23 mouse cellular contexts compared by ENCODE assay signal in the genomic region with DNA sequence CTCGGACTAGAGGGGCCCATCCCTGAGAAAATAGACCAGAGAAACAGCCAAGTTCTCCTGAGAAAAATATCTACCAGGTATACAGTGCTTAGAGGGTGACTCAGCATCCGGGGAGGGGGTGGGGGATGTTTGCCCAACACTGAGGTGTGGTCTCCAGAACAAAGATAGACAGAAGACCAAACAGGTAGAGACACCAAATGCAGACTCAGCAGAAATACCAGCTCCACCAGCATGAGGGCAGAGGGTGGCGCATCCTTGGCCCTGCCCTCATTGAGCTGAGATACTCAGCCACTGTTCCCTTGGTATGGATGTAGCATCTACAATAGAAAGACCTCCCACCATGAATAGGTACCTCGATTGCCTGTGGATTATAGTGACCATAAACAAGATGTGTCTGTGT. TPM values are rescaled to one million over a fixed set of nuclear protein-coding genes. Genes with fewer than 3 reads are reported as not detected.
DNase-seq lines count a peak whose midpoint lies in the region; ATAC-seq and TF ChIP-seq lines count a peak whose summit lies in the region.
"Had no signal": no experiment of that assay in that cellular context is flagged by ENCODE, and none has a peak within 500 bp of the region (broad histone marks: within the 10 kb centered on the region; RNA-seq: fewer than 3 reads in every experiment).

No protein-coding gene starts in this region.

- H3K4me3 ChIP-seq in heart, embryonic 10.5 days = no peak overlapping the region
- H3K4me3 ChIP-seq in ES-E14 (ENCODE audit: insufficient read depth in 1 of 2, low read depth in 1 of 2, low read length in 2 of 2, poor library complexity in 1 of 2, severe bottlenecking in 1 of 2) = no peak overlapping the region
- no peak overlapping the region for H3K4me3 ChIP-seq in liver, embryonic 11.5 days (ENCODE audit: low read depth, low read length)
- H3K4me3 ChIP-seq: embryonic facial prominence, embryonic 13.5 days; embryonic facial prominence, embryonic 15.5 days; erythroblast, embryonic 14.5 days; forebrain, embryonic 13.5 days had no signal

- 0 out of 2 replicates have a peak, but pooled peaks cover 4% of the 10 kb centered on the region for H3K27me3 ChIP-seq in heart, embryonic 10.5 days (ENCODE audit: insufficient read depth, poor library complexity, severe bottlenecking)
- no peaks in the 10 kb centered on the region for H3K27me3 ChIP-seq in liver, embryonic 11.5 days (replicated peaks; ENCODE audit: control insufficient read depth, insufficient read depth, low read length)

- ATAC-seq in liver, embryonic 11.5 days (replicated peaks; ENCODE audit: low FRiP score) = no peak
- ATAC-seq: forebrain, embryonic 13.5 days; forebrain, embryonic 16.5 days had no signal

- peak; percentile 80 for DNase-seq in heart, adult 11 months
- no peak for DNase-seq in heart, embryonic 10.5 days (ENCODE audit: low spot score)
- no peak for DNase-seq in ES-E14 (ENCODE audit: low read depth, low spot score)
- no peak for DNase-seq in liver, embryonic 11.5 days (ENCODE audit: low spot score)
- DNase-seq in thymus, postnatal 0 days (ENCODE audit: low spot score) = no peak
- DNase-seq: adrenal gland, adult 2 months; adrenal gland, postnatal 10 days; adrenal gland, postnatal 25 days; cerebellum, adult 11 months; cerebellum, adult 18-20 months; cerebellum, adult 8-10 months; cerebellum, adult 9-11 months; cerebellum, postnatal 14 days; cerebellum, postnatal 36 days; embryo, embryonic 11 days had no signal

- H3K36me3 ChIP-seq in heart, embryonic 10.5 days = no peaks in the 10 kb centered on the region
- no peaks in the 10 kb centered on the region for H3K36me3 ChIP-seq in ES-E14 (ENCODE audit: control insufficient read depth, insufficient read depth, low read length, poor library complexity, severe bottlenecking)
- H3K36me3 ChIP-seq in liver, embryonic 11.5 days (ENCODE audit: control insufficient read depth, insufficient read depth, low read length) = no peaks in the 10 kb centered on the region; the same call in 1 of the 2 replicates
- H3K36me3 ChIP-seq: embryonic facial prominence, embryonic 13.5 days; embryonic facial prominence, embryonic 15.5 days had no signal

- WGBS in heart, embryonic 10.5 days = 64% methylated on average over 4 of the region's 4 CpGs
- WGBS in liver, embryonic 11.5 days = 70% methylated on average over 4 of the region's 4 CpGs

- in situ Hi-C loops in ES-E14 (cut with MboI; ENCODE audit: low sequenced_read_pairs in 2 of 2, unreplicated experiment in 2 of 2) = loop anchor here (10.0 to 25.0 kb wide), 3 partner anchors 160 to 252 kb away; a partner anchor contains a TSS

- no peaks in the 10 kb centered on the region for H3K9me3 ChIP-seq in heart, embryonic 10.5 days
- H3K9me3 ChIP-seq in ES-E14 (ENCODE audit: control insufficient read depth, insufficient read depth, low read depth, low read length) = no peaks in the 10 kb centered on the region
- H3K9me3 ChIP-seq in liver, embryonic 11.5 days (ENCODE audit: control insufficient read depth, low read length) = no peaks in the 10 kb centered on the region
- H3K9me3 ChIP-seq: embryonic facial prominence, embryonic 13.5 days; embryonic facial prominence, embryonic 15.5 days; forebrain, embryonic 13.5 days had no signal

- H3K4me2 ChIP-seq in liver, embryonic 11.5 days = no peak overlapping the region
- H3K4me2 ChIP-seq: embryonic facial prominence, embryonic 13.5 days; embryonic facial prominence, embryonic 15.5 days; forebrain, embryonic 13.5 days had no signal

- no peak overlapping the region for H3K27ac ChIP-seq in heart, embryonic 10.5 days
- H3K27ac ChIP-seq in ES-E14 (ENCODE audit: insufficient read depth, low read depth, low read length, poor library complexity, severe bottlenecking) = no peak overlapping the region
- no peak overlapping the region for H3K27ac ChIP-seq in liver, embryonic 11.5 days (ENCODE audit: low read depth, low read length)
- H3K27ac ChIP-seq: embryonic facial prominence, embryonic 13.5 days; embryonic facial prominence, embryonic 15.5 days; forebrain, embryonic 13.5 days had no signal

- H3K9ac ChIP-seq in ES-E14 (ENCODE audit: insufficient read depth, low read depth, low read length, poor library complexity, severe bottlenecking) = no peak overlapping the region
- no peak overlapping the region for H3K9ac ChIP-seq in liver, embryonic 11.5 days (ENCODE audit: low read depth, low read length)
- H3K9ac ChIP-seq: embryonic facial prominence, embryonic 13.5 days; embryonic facial prominence, embryonic 15.5 days; forebrain, embryonic 13.5 days had no signal

- H3K4me1 ChIP-seq in heart, embryonic 10.5 days = peaks cover 20% of the 10 kb centered on the region
- H3K4me1 ChIP-seq in ES-E14 (ENCODE audit: control insufficient read depth in 2 of 2, insufficient read depth in 2 of 2, low read length in 2 of 2, poor library complexity in 1 of 2) = peaks cover 2 to 7% of the 10 kb centered on the region in 2 experiments; a peak in 2 of 4 replicates
- H3K4me1 ChIP-seq in liver, embryonic 11.5 days (replicated peaks; ENCODE audit: control insufficient read depth, insufficient read depth, low read length) = peaks cover 17% of the 10 kb centered on the region

TF ChIP-seq in ES-E14, 5 proteins besides CTCF, POLR2A, EP300 and RAD21:
- peak; percentile 83 for TF ChIP-seq MAFK (IDR thresholded peaks at IDR 0.05; ENCODE audit: insufficient read depth, low read depth, low read length)
- TF ChIP-seq CHD2 (IDR thresholded peaks at IDR 0.05; ENCODE audit: low read depth, low read length) = no peak

RNA-seq across cellular contexts. Expression of a gene that starts 2.7 kb away (rescaled TPM):
- polyA plus RNA-seq in heart, embryonic 10.5 days (2016; fragmentation: Nextera tagmentation; extraction: Ambion mirVana) = 33.2 and 34.4 TPM in 2 replicates
- total RNA-seq in ES-E14 (2012; rRNA removed) = 17.1 and 20.2 TPM in 2 replicates
- polyA plus RNA-seq in liver, embryonic 11.5 days (2014; fragmentation: Nextera tagmentation; extraction: Ambion mirVana) = 34.9 and 38.7 TPM in 2 replicates
- 24.5 and 28.3 TPM in 2 replicates for polyA plus RNA-seq in thymus, postnatal 0 days (2015; fragmentation: Nextera tagmentation; extraction: Ambion mirVana)

RNA-seq across cellular contexts. Expression of a gene that starts 46.0 kb away (rescaled TPM):
- 0.55 and 0.62 TPM in 2 replicates for polyA plus RNA-seq in heart, embryonic 10.5 days (2016; fragmentation: Nextera tagmentation; extraction: Ambion mirVana)
- 0.74 TPM in 1 of 2 replicates, not detected in the other for total RNA-seq in ES-E14 (2012; rRNA removed)
- 0.22 TPM in 1 of 2 replicates, not detected in the other for polyA plus RNA-seq in liver, embryonic 11.5 days (2014; fragmentation: Nextera tagmentation; extraction: Ambion mirVana)
- polyA plus RNA-seq in thymus, postnatal 0 days (2015; fragmentation: Nextera tagmentation; extraction: Ambion mirVana) = 0.27 and 0.35 TPM in 2 replicates
- total RNA-seq: MEL had no signal
- polyA plus RNA-seq: C2C12; embryonic facial prominence, embryonic 11.5 days; erythroblast, embryonic 14.5 days; forebrain, embryonic 13.5 days had no signal

RNA-seq across cellular contexts. Expression of a gene that starts 49.7 kb away (rescaled TPM):
- polyA plus RNA-seq in heart, embryonic 10.5 days (2016; fragmentation: Nextera tagmentation; extraction: Ambion mirVana) = 60.0 and 67.2 TPM in 2 replicates
- total RNA-seq in ES-E14 (2012; rRNA removed) = 17.8 and 22.1 TPM in 2 replicates
- polyA plus RNA-seq in liver, embryonic 11.5 days (2014; fragmentation: Nextera tagmentation; extraction: Ambion mirVana) = 42.1 and 48.7 TPM in 2 replicates
- polyA plus RNA-seq in thymus, postnatal 0 days (2015; fragmentation: Nextera tagmentation; extraction: Ambion mirVana) = 42.7 and 51.1 TPM in 2 replicates
